Mouse (Mus musculus) hindbrain, embryonic 14.5 days (tissue): ENCODE results near the gene Plk4. TPM values are rescaled to one million over a fixed set of nuclear protein-coding genes. Genes with fewer than 3 reads are reported as not detected.
A peak's percentile ranks its signal among the peaks of the same experiment; 100 is the strongest.

ENCODE experiments used
- ATAC-seq: fragments of 200-750 bp; cut with Nextera tagmentation; 2 replicates; pipeline ENCODE4 v1.8.0; 2017; ENCODE audit warnings: moderate number of reproducible peaks, mild to moderate bottlenecking, moderate TSS enrichment, moderate library complexity; ENCODE audit not compliant: low FRiP score
- DNase-seq: peaks from one replicate; pipeline ENCODE4 v3.0.0-alpha.2; 2015; ENCODE audit warnings: low spot score
- H3K27ac ChIP-seq: fragments of 300-500 bp; sonication (generic); 2 replicates; pipeline ENCODE4 v1.5.1; 2014; ENCODE audit warnings: mild to moderate bottlenecking, moderate library complexity
- H3K27me3 ChIP-seq: fragments of 300-500 bp; sonication (generic); 2 replicates; pipeline ENCODE4 v1.6.1; 2014; ENCODE audit warnings: mild to moderate bottlenecking, low read length, mixed read lengths; ENCODE audit not compliant: control insufficient read depth, insufficient read depth
- H3K36me3 ChIP-seq: fragments of 300-500 bp; sonication (generic); replicated peaks from 2 replicates; pipeline ENCODE4 v1.6.1; 2014; ENCODE audit not compliant: control insufficient read depth, insufficient read depth
- H3K4me1 ChIP-seq: fragments of 300-500 bp; sonication (generic); replicated peaks from 2 replicates; pipeline ENCODE4 v1.6.1; 2014; ENCODE audit warnings: antibody characterized with exemption, low read length, mixed read lengths; ENCODE audit not compliant: control insufficient read depth, insufficient read depth
- H3K4me2 ChIP-seq: fragments of 300-500 bp; sonication (generic); replicated peaks from 2 replicates; pipeline ENCODE4 v1.6.1; 2014; ENCODE audit warnings: mild to moderate bottlenecking, moderate library complexity
- H3K4me3 ChIP-seq: fragments of 300-500 bp; sonication (generic); replicated peaks from 2 replicates; pipeline ENCODE4 v1.5.1; 2014; ENCODE audit warnings: mild to moderate bottlenecking, low read length
- H3K9ac ChIP-seq: fragments of 300-500 bp; sonication (generic); 2 replicates; pipeline ENCODE4 v1.6.1; 2014
- H3K9me3 ChIP-seq: fragments of 300-500 bp; sonication (generic); 2 replicates; pipeline ENCODE4 v1.6.1; 2016; ENCODE audit warnings: low read length; ENCODE audit not compliant: control insufficient read depth
- WGBS: fragments of 180-500 bp; shearing (Covaris S2); extraction: QIAGEN DNeasy Blood & Tissue Kit; methylation state at CpG from one replicate; pipeline ENCODE4 v1.1.7; 2014; 5-methylcytosine and 5-hydroxymethylcytosine counted together
- polyA plus RNA-seq: library from polyadenylated mRNA; unstranded; fragments of >200 nt; fragmentation: Nextera tagmentation; extraction: Ambion mirVana; gene quantifications from 2 replicates; pipeline ENCODE4 v1.2.1, GENCODE M21; 2014

Gene Plk4
- polyA plus RNA-seq, result 12.5 and 14.5 TPM in 2 replicates

DNA sequence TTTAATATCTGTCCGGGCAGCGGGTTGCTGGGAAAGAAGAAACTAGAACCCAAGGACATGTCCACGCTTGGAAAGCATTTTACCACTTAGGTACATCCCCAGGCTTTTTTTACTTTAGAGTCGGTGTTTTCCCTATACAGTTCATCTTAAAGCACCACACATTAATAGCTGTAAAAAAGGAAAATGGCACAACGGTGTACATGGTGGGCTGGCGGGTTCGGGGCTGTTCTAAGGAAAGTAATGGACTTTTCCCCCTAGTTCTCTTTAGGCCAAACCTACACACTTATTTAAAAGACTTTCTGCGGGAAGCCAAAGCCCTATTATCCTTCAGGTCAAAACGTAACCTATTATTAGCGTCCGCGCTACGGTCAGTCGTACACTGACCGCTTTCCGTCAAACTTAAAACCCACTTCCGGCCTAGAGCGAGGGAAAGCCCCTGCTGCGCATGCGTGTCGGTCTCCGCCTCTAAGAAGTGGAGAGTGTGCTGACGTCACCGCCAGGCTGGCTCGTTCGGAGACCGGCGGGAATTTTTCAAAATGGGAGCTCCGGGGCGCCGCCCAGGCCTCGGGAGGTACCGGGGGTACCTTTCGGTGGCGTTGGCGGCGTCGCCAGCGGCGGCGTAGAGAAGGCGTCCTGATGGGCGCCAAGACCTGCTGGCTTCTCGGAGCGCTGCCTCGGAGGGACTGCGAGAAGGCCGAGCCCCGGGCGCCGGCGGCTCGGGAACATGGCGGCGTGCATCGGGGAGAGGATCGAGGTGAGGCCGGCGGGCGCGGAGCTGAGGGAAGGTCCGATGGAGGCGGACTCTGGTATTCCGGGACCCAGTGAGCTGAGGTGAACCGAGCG lies at the start of gene Plk4:
Gene Plk4 (plus strand): TSS at position 490 of the 843 bp plus-strand sequence.
- Histone ChIP-seq H3K36me3 (peaks cover 9% of the 10 kb centered on the region; the same call in 1 of the 2 replicates), H3K9ac (peak within 1 kb of the TSS; percentile 77), H3K27ac (peak within 1 kb of the TSS; percentile 48), H3K4me3 (peak within 1 kb of the TSS; percentile 91), H3K4me1 (peaks cover 6% of the 10 kb centered on the region; the same call in 1 of the 2 replicates), H3K9me3 (no peaks in the 10 kb centered on the region), H3K27me3 (no peaks in the 10 kb centered on the region), H3K4me2 (peak within 1 kb of the TSS; percentile 95)
- 1% methylated on average over 66 of the region's 66 CpGs for WGBS
- peak; percentile 96 for ATAC-seq
- DNase-seq, result peak; percentile 98

DNA sequence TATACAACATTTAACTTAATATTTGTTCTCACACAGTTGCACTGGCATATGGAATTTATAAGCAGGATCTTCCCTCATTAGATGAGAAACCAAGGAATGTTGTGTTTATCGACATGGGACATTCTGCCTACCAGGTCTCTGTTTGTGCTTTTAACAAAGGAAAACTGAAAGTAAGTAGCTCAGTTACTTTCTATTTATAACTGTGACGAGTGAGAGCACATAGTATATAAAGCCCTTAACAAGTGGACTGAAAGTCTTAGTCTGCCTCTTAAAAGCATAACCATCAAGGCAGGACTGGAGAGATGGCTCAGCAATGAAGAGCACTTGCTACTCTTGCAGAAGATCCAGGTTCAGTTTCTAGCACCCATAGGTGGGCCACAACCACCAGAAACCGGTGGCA lies 39.1 kb upstream of the Plk4 start:
- DNase-seq (no peak), ATAC-seq (no peak)
- peaks cover 74% of the 10 kb centered on the region for H3K36me3 ChIP-seq
- no peak overlapping the region for H3K9ac ChIP-seq
- 94% methylated on average over 3 of the region's 3 CpGs for WGBS
- no peak overlapping the region for H3K27ac ChIP-seq
- H3K27me3 ChIP-seq, result no peaks in the 10 kb centered on the region
- no peak overlapping the region for H3K4me2 ChIP-seq
- H3K4me3 ChIP-seq, result no peak overlapping the region
- no peaks in the 10 kb centered on the region for H3K4me1 ChIP-seq
- H3K9me3 ChIP-seq, result no peaks in the 10 kb centered on the region

- Histone ChIP-seq H3K27ac (no peak overlapping the region), H3K4me1 (no peaks in the 10 kb centered on the region), H3K4me3 (no peak overlapping the region), H3K9ac (no peak overlapping the region), H3K4me2 (no peak overlapping the region), H3K9me3 (no peaks in the 10 kb centered on the region), H3K36me3 (peaks cover 73% of the 10 kb centered on the region), H3K27me3 (no peaks in the 10 kb centered on the region)
- ATAC-seq (no peak), DNase-seq (no peak)
- WGBS, result 93% methylated on average over 2 of the region's 2 CpGs
These were observed 38.5 kb upstream of the Plk4 start for GRCm38 (mm10) chr3:40761312-40761711.

GRCm38 (mm10) chr3:40793783-40794182 lies 6.0 kb upstream of the Plk4 start:
- 92% methylated on average over 2 of the region's 2 CpGs for WGBS
- no peaks in the 10 kb centered on the region for H3K27me3 ChIP-seq
- no peaks in the 10 kb centered on the region for H3K4me1 ChIP-seq
- no peak for DNase-seq
- H3K9ac ChIP-seq, result no peak overlapping the region
- H3K36me3 ChIP-seq, result peaks cover 37% of the 10 kb centered on the region
- H3K4me2 ChIP-seq, result no peak overlapping the region
- ATAC-seq, result no peak
- H3K27ac ChIP-seq, result no peak overlapping the region
- no peaks in the 10 kb centered on the region for H3K9me3 ChIP-seq
- H3K4me3 ChIP-seq, result no peak overlapping the region

DNA sequence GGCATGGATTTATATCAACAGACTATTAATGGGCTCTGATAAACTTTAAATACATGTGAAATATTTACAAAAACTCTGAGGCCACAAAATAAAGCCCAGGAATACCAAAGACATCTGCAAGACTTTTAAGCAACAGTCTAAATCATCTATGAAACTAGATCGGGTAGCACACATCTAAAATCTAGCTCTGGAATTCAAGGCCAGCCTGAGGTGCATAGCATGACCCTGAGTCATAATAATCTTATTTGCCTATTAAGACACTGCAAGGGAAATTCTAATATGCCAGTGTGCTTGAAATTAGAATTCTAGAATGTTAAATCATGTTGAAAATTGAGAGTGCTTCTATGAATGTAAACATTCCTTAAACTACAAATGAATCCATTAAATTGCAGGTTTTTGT lies 1.8 kb upstream of the Plk4 start:
- Histone ChIP-seq H3K4me3 (no peak overlapping the region), H3K4me2 (no peak overlapping the region), H3K4me1 (peaks cover 6% of the 10 kb centered on the region; the same call in 1 of the 2 replicates), H3K9ac (no peak overlapping the region), H3K27me3 (no peaks in the 10 kb centered on the region), H3K27ac (no peak overlapping the region), H3K36me3 (peaks cover 14% of the 10 kb centered on the region; the same call in 1 of the 2 replicates), H3K9me3 (no peaks in the 10 kb centered on the region)
- ATAC-seq (no peak), DNase-seq (no peak)
- 83% methylated on average over 1 of the region's 1 CpGs for WGBS

- no peak overlapping the region for H3K4me2 ChIP-seq
These were observed 1.3 kb upstream of the Plk4 start for GRCm38 (mm10) chr3:40798500-40798899.

DNA sequence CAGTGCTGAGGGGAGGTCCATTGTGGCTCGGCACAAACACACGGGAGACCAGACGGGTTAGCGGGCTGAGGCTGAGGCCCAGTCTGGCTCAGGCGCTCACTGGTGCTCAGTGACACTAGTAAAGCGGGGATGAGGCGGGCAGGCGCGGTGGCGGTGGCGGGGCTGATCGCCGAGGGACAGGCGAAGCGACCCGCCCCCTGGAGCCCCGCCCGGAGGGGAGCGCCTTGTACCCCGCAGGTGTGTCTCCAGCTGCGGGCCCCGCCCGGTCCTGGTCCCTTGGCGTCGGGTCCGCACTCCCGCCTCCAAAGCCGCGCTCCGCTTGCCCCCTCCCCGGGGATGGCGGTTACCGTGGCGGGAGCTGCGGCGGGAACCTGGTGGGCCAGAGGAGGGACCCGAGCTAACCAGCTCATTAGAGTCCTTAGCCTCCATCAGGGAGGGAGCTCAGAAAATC lies 579 bp downstream of the Plk4 start:
- H3K4me3 ChIP-seq, result peak overlapping the region; percentile 91
- 0% methylated on average over 29 of the region's 37 CpGs for WGBS
- ATAC-seq (peak; percentile 72), DNase-seq (no peak)
- H3K27me3 ChIP-seq, result no peaks in the 10 kb centered on the region
- peaks cover 15% of the 10 kb centered on the region for H3K36me3 ChIP-seq
- H3K4me1 ChIP-seq, result peaks cover 6% of the 10 kb centered on the region; the same call in 1 of the 2 replicates
- H3K9me3 ChIP-seq, result no peaks in the 10 kb centered on the region
- H3K4me2 ChIP-seq, result peak overlapping the region; percentile 95
- peak overlapping the region; percentile 77 for H3K9ac ChIP-seq
- H3K27ac ChIP-seq, result peak overlapping the region; percentile 36

More at GRCm38 (mm10) chr3:40798500-40798899, 1.3 kb upstream of the Plk4 start:
- ATAC-seq (no peak), DNase-seq (peak; percentile 44)
- peaks cover 10% of the 10 kb centered on the region; the same call in 1 of the 2 replicates for H3K36me3 ChIP-seq
- no peak overlapping the region for H3K4me3 ChIP-seq
- H3K4me1 ChIP-seq, result peaks cover 6% of the 10 kb centered on the region; the same call in 1 of the 2 replicates
- no peak overlapping the region for H3K27ac ChIP-seq
- WGBS, result 38% methylated on average over 7 of the region's 7 CpGs
- no peaks in the 10 kb centered on the region for H3K9me3 ChIP-seq
- H3K9ac ChIP-seq, result no peak overlapping the region
- no peaks in the 10 kb centered on the region for H3K27me3 ChIP-seq

- no peaks in the 10 kb centered on the region for H3K9me3 ChIP-seq
- no peak overlapping the region for H3K4me3 ChIP-seq
- no peak overlapping the region for H3K27ac ChIP-seq
- WGBS, result 78% methylated on average over 2 of the region's 2 CpGs
- DNase-seq (no peak), ATAC-seq (no peak)
- H3K4me1 ChIP-seq, result no peaks in the 10 kb centered on the region
- no peak overlapping the region for H3K4me2 ChIP-seq
- peaks cover 51% of the 10 kb centered on the region for H3K36me3 ChIP-seq
- H3K27me3 ChIP-seq, result no peaks in the 10 kb centered on the region
- H3K9ac ChIP-seq, result no peak overlapping the region
These were observed 7.1 kb downstream of the Plk4 start for GRCm38 (mm10) chr3:40806871-40807270.

GRCm38 (mm10) chr3:40808686-40809085 lies 8.9 kb downstream of the Plk4 start:
- Histone ChIP-seq H3K4me3 (no peak overlapping the region), H3K27ac (no peak overlapping the region), H3K36me3 (peaks cover 62% of the 10 kb centered on the region), H3K4me2 (no peak overlapping the region), H3K27me3 (no peaks in the 10 kb centered on the region), H3K9me3 (no peaks in the 10 kb centered on the region), H3K4me1 (no peaks in the 10 kb centered on the region), H3K9ac (no peak overlapping the region)
- WGBS, result 96% methylated on average over 10 of the region's 10 CpGs
- DNase-seq (no peak), ATAC-seq (no peak)
